Mouse (Mus musculus): ENCODE data around the gene Krtap6-2. TPM values are rescaled to one million over a fixed set of nuclear protein-coding genes. Genes with fewer than 3 reads are reported as not detected.

Gene Krtap6-2
- polyA plus RNA-seq, 1 experiment from 2014 or later = not detected

Other genes starting within 250 kb of the Krtap6-2 start
- not detected in 2 replicates for gene 1110057P08Rik, start 245.4 kb downstream of the Krtap6-2 start, polyA plus RNA-seq (2014; fragmentation: Nextera tagmentation; extraction: Ambion mirVana)
- not detected in 2 replicates for gene Krtap20-2, start 214.2 kb downstream of the Krtap6-2 start, polyA plus RNA-seq (2014; fragmentation: Nextera tagmentation; extraction: Ambion mirVana)
- gene Krtap21-1, start 16.2 kb downstream of the Krtap6-2 start, polyA plus RNA-seq (2014; fragmentation: Nextera tagmentation; extraction: Ambion mirVana) = not detected in 2 replicates
- not detected in 2 replicates for gene Krtap8-1, start 67.8 kb upstream of the Krtap6-2 start, polyA plus RNA-seq (2014; fragmentation: Nextera tagmentation; extraction: Ambion mirVana)
- not detected in 2 replicates for gene Krtap7-1, start 88.2 kb upstream of the Krtap6-2 start, polyA plus RNA-seq (2014; fragmentation: Nextera tagmentation; extraction: Ambion mirVana)
- not detected in 2 replicates for gene Krtap11-1, start 151.1 kb upstream of the Krtap6-2 start, polyA plus RNA-seq (2014; fragmentation: Nextera tagmentation; extraction: Ambion mirVana)

Data from hindbrain, embryonic 14.5 days (tissue).